Mouse (Mus musculus): Measurements from ENCODE around the gene Fuca1. TPM values are rescaled to one million over a fixed set of nuclear protein-coding genes. Genes with fewer than 3 reads are reported as not detected.
A peak's percentile ranks its signal among the peaks of the same experiment; 100 is the strongest.

The Fuca1 gene
- polyA plus RNA-seq, 1 experiment from 2014 or later, result 52.8 TPM

DNA sequence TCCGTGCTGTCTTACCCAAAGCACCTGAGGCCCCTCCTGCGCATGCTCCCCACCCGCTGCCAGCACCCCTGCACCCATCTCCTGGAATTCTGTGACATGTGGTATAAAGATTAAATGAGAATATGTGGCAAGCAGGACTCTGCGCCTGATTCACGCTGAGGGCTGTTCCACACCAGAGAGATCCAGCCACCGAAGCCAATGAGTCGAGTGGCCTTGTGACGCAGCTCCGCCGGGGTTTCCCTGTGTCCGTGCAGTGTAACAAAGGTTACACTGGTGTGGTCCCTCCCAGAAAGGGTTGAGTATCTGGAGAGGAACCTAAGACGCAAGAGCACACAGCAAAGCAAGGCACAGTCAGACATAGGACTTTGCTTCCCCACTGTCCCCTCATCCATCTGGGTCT lies 34.9 kb upstream of the Fuca1 start:
- H3K9ac ChIP-seq (ENCODE audit: low read length), result no peak overlapping the region
- no peaks in the 10 kb centered on the region for H3K36me3 ChIP-seq (ENCODE audit: control insufficient read depth, insufficient read depth)
- H3K27me3 ChIP-seq (ENCODE audit: control insufficient read depth, insufficient read depth, low read length), result no peaks in the 10 kb centered on the region
- WGBS, result 91% methylated on average over 12 of the region's 12 CpGs
- no peaks in the 10 kb centered on the region for H3K9me3 ChIP-seq (replicated peaks; ENCODE audit: control insufficient read depth, low read length)
- peaks cover 9% of the 10 kb centered on the region for H3K4me1 ChIP-seq (ENCODE audit: control insufficient read depth, insufficient read depth, low read length)
- no peak overlapping the region for H3K4me3 ChIP-seq (ENCODE audit: low read length)
- no peak for ATAC-seq (replicated peaks; ENCODE audit: extremely low read depth, insufficient read depth, low FRiP score)
- no peak overlapping the region for H3K4me2 ChIP-seq (ENCODE audit: low read depth, low read length)
- H3K27ac ChIP-seq (ENCODE audit: low read length), result no peak overlapping the region

DNA sequence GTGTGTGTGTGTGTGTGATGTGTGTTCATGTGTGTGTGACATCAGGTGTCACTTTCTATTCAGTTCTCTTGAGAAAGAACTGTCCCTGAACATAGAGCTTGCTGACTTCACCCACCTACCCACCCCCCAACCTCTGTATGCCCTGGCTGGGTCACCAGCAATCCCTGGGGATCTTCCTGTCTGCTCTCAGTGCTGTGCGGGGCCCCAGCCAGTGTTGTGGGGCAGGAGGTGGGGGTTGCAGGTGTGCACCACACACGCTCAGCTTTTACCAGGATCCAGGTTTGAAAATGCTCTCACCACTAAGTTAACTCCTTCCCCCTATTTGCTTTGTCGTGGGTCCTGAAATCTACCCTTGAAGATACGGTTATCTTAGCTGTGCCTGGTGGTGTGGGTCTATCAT lies 34.4 kb upstream of the Fuca1 start:
- H3K9ac ChIP-seq (ENCODE audit: low read length), result no peak overlapping the region
- no peaks in the 10 kb centered on the region for H3K36me3 ChIP-seq (ENCODE audit: control insufficient read depth, insufficient read depth)
- no peak overlapping the region for H3K4me2 ChIP-seq (ENCODE audit: low read depth, low read length)
- ATAC-seq (replicated peaks; ENCODE audit: extremely low read depth, insufficient read depth, low FRiP score), result no peak
- no peaks in the 10 kb centered on the region for H3K9me3 ChIP-seq (replicated peaks; ENCODE audit: control insufficient read depth, low read length)
- 72% methylated on average over 4 of the region's 4 CpGs for WGBS
- peaks cover 9% of the 10 kb centered on the region for H3K4me1 ChIP-seq (ENCODE audit: control insufficient read depth, insufficient read depth, low read length)
- H3K27me3 ChIP-seq (ENCODE audit: control insufficient read depth, insufficient read depth, low read length), result no peaks in the 10 kb centered on the region
- H3K4me3 ChIP-seq (ENCODE audit: low read length), result no peak overlapping the region
- no peak overlapping the region for H3K27ac ChIP-seq (ENCODE audit: low read length)

DNA sequence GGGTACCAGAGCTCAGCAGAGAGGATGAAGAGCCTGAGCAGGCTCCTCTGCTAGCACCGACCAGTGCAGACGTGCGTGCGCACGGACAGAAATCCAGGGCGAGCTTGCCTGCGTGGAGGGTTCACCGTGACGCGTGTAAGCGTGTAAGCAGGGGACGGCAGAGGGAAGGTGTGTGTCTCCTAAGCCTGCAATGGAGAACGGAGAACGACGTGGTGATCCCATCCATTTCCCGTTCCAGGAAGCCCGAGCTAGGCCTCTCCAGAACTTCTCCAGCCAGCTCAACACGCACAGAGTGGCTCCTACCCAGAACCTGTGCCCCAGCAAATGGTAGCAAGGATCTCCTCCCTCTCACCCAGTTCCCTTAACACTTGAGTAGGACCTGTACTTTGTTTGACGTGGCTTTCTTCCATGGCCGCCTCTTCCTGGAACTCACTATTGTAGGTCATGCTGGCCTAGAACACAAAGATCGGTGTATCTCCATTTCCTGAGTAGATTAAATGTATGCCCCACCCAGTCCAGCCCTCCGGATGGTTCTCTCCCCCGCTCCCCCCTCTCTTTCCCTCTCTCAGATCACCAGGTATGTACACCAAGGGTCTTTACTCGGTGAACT lies 32.0 kb upstream of the Fuca1 start:
- 84% methylated on average over 24 of the region's 24 CpGs for WGBS
- Histone ChIP-seq H3K36me3 (ENCODE audit: control insufficient read depth, insufficient read depth) (no peaks in the 10 kb centered on the region), H3K27me3 (ENCODE audit: control insufficient read depth, insufficient read depth, low read length) (no peaks in the 10 kb centered on the region), H3K27ac (ENCODE audit: low read length) (no peak overlapping the region), H3K4me1 (ENCODE audit: control insufficient read depth, insufficient read depth, low read length) (peaks cover 6% of the 10 kb centered on the region), H3K9ac (ENCODE audit: low read length) (no peak overlapping the region), H3K4me2 (ENCODE audit: low read depth, low read length) (no peak overlapping the region), H3K9me3 (replicated peaks; ENCODE audit: control insufficient read depth, low read length) (no peaks in the 10 kb centered on the region), H3K4me3 (ENCODE audit: low read length) (no peak overlapping the region)
- no peak for ATAC-seq (replicated peaks; ENCODE audit: extremely low read depth, insufficient read depth, low FRiP score)

DNA sequence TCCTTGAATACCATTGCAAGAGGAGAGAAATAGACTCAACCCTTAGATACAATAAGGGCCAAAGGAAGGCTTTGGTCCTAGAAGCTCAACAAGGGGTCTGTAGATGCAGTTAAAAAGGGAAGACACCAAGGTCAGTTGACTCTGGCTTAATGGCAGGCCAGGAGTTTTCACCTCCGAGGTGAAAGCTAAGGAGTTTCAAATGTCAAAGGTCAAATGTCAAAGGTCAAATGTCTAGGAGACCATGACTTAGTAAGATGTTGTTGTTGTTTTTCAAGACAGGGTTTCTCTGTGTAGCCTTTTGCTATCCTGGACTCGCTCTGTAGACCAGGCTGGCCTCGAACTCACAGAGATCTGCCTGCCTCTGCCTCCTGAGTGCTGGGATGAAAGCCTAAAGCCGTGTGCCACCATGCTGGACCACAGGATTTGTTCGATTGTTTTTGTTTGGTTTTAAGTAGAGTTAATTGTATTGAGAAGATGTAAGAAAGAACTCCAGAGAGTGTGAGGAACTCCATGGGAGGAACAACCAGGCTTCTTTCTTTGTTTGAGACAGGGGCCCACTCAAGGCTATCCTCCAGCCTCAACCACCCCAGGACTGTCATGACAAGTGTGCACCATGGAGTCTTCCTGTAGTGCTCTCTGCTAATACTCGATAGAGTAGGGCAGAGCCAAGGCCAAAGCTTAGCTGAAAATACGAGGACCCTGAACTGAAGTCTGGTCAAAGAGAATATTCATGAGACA lies 31.2 kb upstream of the Fuca1 start:
- 78% methylated on average over 7 of the region's 7 CpGs for WGBS
- Histone ChIP-seq H3K27ac (ENCODE audit: low read length) (no peak overlapping the region), H3K4me3 (ENCODE audit: low read length) (no peak overlapping the region), H3K9me3 (replicated peaks; ENCODE audit: control insufficient read depth, low read length) (no peaks in the 10 kb centered on the region), H3K4me2 (ENCODE audit: low read depth, low read length) (no peak overlapping the region), H3K9ac (ENCODE audit: low read length) (no peak overlapping the region), H3K4me1 (ENCODE audit: control insufficient read depth, insufficient read depth, low read length) (no peaks in the 10 kb centered on the region; the same call in 1 of the 2 replicates), H3K27me3 (ENCODE audit: control insufficient read depth, insufficient read depth, low read length) (no peaks in the 10 kb centered on the region), H3K36me3 (ENCODE audit: control insufficient read depth, insufficient read depth) (no peaks in the 10 kb centered on the region)
- ATAC-seq (replicated peaks; ENCODE audit: extremely low read depth, insufficient read depth, low FRiP score), result no peak

DNA sequence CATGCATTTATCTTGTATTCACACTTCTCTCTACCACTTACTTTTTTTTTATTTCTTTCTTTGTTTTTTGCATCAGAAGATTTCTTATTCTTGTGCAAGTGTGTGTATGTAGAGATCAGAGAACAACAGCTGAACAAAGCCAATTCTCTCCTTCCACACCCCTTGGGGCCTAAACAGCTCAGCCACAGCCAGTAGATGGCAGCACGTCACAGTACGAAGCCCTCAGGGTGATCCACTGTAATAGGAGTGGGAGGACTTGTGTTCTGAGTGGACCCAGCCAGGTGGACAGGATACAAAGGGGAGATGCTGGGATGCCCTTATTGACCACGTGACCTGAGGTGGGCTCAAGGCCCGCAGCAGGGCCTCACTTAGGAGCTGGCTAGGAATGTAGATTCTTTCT lies 30.7 kb upstream of the Fuca1 start:
- Histone ChIP-seq H3K9me3 (replicated peaks; ENCODE audit: control insufficient read depth, low read length) (no peaks in the 10 kb centered on the region), H3K4me3 (ENCODE audit: low read length) (no peak overlapping the region), H3K9ac (ENCODE audit: low read length) (no peak overlapping the region), H3K27me3 (ENCODE audit: control insufficient read depth, insufficient read depth, low read length) (no peaks in the 10 kb centered on the region), H3K4me1 (ENCODE audit: control insufficient read depth, insufficient read depth, low read length) (no peaks in the 10 kb centered on the region), H3K36me3 (ENCODE audit: control insufficient read depth, insufficient read depth) (no peaks in the 10 kb centered on the region), H3K27ac (ENCODE audit: low read length) (no peak overlapping the region), H3K4me2 (ENCODE audit: low read depth, low read length) (no peak overlapping the region)
- ATAC-seq (replicated peaks; ENCODE audit: extremely low read depth, insufficient read depth, low FRiP score), result peak; percentile 85
- 6% methylated on average over 4 of the region's 4 CpGs for WGBS

DNA sequence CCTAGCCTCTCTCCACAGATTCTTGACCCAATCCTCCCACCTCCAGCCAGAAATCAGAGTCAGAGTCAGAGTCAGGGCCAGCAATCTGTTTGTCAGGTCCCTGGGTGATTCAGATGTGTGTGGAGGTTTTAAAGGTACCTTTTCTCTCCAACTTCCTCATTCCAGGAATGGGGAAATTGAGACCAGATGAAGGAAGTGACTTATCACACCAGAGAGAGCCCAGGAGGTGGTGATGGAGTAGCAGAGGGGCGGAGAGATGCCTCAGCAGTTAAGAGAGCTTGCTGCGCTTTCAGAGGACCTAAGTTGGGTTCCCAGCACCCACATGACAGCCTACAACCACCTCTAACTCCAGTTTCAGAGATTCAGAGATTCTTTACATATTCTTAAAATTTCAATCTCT lies 29.0 kb upstream of the Fuca1 start:
- no peaks in the 10 kb centered on the region for H3K27me3 ChIP-seq (ENCODE audit: control insufficient read depth, insufficient read depth, low read length)

DNA sequence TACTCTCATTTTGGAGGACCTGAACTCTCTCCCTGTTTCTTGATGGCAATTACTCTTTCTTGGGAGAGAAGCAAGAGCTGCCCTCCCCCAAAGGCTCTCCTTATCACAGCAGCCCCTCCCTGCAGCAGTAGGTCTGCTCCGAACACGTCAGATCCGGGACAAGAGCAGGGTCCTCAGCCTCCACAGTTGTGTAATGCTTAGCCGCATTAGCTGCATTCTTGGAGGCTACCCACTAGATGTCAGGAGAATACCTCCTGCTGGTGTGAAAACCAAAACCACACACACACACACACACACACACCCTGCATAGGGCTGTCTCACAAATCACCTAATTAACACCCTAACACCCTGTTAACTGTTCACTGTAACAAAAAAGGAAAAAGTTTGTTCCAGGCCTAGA lies 27.7 kb upstream of the Fuca1 start:
- WGBS, result 21% methylated on average over 4 of the region's 4 CpGs
- no peak overlapping the region for H3K4me2 ChIP-seq (ENCODE audit: low read depth, low read length)
- no peak for ATAC-seq (replicated peaks; ENCODE audit: extremely low read depth, insufficient read depth, low FRiP score)
- no peaks in the 10 kb centered on the region for H3K36me3 ChIP-seq (ENCODE audit: control insufficient read depth, insufficient read depth)
- no peak overlapping the region for H3K27ac ChIP-seq (ENCODE audit: low read length)
- H3K9ac ChIP-seq (ENCODE audit: low read length), result no peak overlapping the region
- no peaks in the 10 kb centered on the region for H3K9me3 ChIP-seq (replicated peaks; ENCODE audit: control insufficient read depth, low read length)
- no peak overlapping the region for H3K4me3 ChIP-seq (ENCODE audit: low read length)
- H3K27me3 ChIP-seq (ENCODE audit: control insufficient read depth, insufficient read depth, low read length), result no peaks in the 10 kb centered on the region
- no peaks in the 10 kb centered on the region for H3K4me1 ChIP-seq (ENCODE audit: control insufficient read depth, insufficient read depth, low read length)

More for the DNA sequence above, 29.0 kb upstream of the Fuca1 start:
- Histone ChIP-seq H3K36me3 (ENCODE audit: control insufficient read depth, insufficient read depth) (no peaks in the 10 kb centered on the region), H3K9me3 (replicated peaks; ENCODE audit: control insufficient read depth, low read length) (no peaks in the 10 kb centered on the region), H3K27ac (ENCODE audit: low read length) (no peak overlapping the region), H3K9ac (ENCODE audit: low read length) (no peak overlapping the region), H3K4me1 (ENCODE audit: control insufficient read depth, insufficient read depth, low read length) (no peaks in the 10 kb centered on the region), H3K4me3 (ENCODE audit: low read length) (no peak overlapping the region), H3K4me2 (ENCODE audit: low read depth, low read length) (no peak overlapping the region)
- WGBS, result 82% methylated on average over 2 of the region's 2 CpGs
- ATAC-seq (replicated peaks; ENCODE audit: extremely low read depth, insufficient read depth, low FRiP score), result no peak

DNA sequence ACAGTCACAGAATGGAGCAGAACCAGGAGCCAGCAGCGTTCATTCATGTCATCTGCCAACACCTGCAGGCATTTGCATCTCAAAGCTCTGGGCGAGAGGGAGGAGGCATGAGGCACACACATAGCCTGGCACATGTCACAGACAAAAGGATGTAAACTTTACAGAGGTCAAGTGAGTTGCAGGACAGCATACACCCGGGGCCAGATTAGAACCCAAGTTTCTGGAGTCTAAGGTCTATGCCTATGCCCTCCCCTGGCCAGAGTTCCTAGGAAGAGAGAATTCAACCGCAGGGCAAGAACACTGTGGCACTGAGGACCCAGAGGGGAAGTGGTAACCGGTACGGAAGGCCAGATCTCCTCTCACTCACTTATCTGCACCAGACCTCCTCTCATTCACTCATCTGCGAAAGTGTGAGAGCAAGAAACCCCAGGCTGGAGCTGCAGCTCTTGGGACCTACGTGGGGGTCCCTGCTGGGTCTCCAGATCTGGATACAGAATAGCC lies 25.4 kb upstream of the Fuca1 start, which contains the start of gene Cnr2:
TSS of gene Cnr2 (plus strand) at position 324 of the 501 bp plus-strand sequence.
- Histone ChIP-seq H3K4me3 (ENCODE audit: low read length) (no peak within 1 kb of the TSS; the same call in 1 of the 2 replicates), H3K4me1 (ENCODE audit: control insufficient read depth, insufficient read depth, low read length) (peaks cover 7% of the 10 kb centered on the region), H3K9ac (ENCODE audit: low read length) (peak within 1 kb of the TSS; percentile 38; the same call in 1 of the 2 replicates), H3K4me2 (ENCODE audit: low read depth, low read length) (no peak within 1 kb of the TSS), H3K27ac (ENCODE audit: low read length) (no peak within 1 kb of the TSS), H3K9me3 (replicated peaks; ENCODE audit: control insufficient read depth, low read length) (no peaks in the 10 kb centered on the region), H3K36me3 (ENCODE audit: control insufficient read depth, insufficient read depth) (no peaks in the 10 kb centered on the region), H3K27me3 (ENCODE audit: control insufficient read depth, insufficient read depth, low read length) (no peaks in the 10 kb centered on the region)
- 24% methylated on average over 8 of the region's 8 CpGs for WGBS
- ATAC-seq (replicated peaks; ENCODE audit: extremely low read depth, insufficient read depth, low FRiP score), result no peak

DNA sequence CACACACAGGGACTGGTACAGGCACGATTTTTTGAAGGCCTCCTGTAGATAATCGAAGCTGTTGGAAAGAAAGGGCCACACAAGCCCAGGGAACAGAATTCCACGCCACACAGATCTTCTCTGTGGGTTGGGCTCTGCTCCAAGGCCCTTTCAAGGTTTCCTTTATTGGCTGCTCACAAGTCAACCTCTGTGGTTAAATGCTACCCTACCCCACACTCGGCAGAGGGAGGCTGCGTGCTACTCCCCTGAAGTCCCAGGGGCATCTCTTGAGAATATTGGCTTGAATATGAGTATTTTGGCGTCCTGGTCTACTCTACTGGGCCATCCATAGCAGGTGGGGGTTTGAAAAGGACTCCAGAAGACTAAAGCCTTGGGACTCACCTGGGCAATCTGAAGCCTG lies 24.4 kb upstream of the Fuca1 start:
- WGBS, result 73% methylated on average over 6 of the region's 6 CpGs
- Histone ChIP-seq H3K4me2 (ENCODE audit: low read depth, low read length) (no peak overlapping the region), H3K9ac (ENCODE audit: low read length) (no peak overlapping the region), H3K27me3 (ENCODE audit: control insufficient read depth, insufficient read depth, low read length) (no peaks in the 10 kb centered on the region), H3K4me3 (ENCODE audit: low read length) (no peak overlapping the region), H3K9me3 (replicated peaks; ENCODE audit: control insufficient read depth, low read length) (no peaks in the 10 kb centered on the region), H3K4me1 (ENCODE audit: control insufficient read depth, insufficient read depth, low read length) (peaks cover 7% of the 10 kb centered on the region), H3K27ac (ENCODE audit: low read length) (no peak overlapping the region), H3K36me3 (ENCODE audit: control insufficient read depth, insufficient read depth) (no peaks in the 10 kb centered on the region)
- ATAC-seq (replicated peaks; ENCODE audit: extremely low read depth, insufficient read depth, low FRiP score), result no peak
